Mouse (Mus musculus) right cerebral cortex, postnatal 14 days (tissue): ENCODE data around the gene Actg2.

Experiments used
- DNase-seq: peaks from one replicate; pipeline ENCODE4 v3.0.0; 2022

The Actg2 gene

GRCm38 (mm10) chr6:83510210-83510609, 25.9 kb downstream of the Actg2 start:
- no peak for DNase-seq

DNA sequence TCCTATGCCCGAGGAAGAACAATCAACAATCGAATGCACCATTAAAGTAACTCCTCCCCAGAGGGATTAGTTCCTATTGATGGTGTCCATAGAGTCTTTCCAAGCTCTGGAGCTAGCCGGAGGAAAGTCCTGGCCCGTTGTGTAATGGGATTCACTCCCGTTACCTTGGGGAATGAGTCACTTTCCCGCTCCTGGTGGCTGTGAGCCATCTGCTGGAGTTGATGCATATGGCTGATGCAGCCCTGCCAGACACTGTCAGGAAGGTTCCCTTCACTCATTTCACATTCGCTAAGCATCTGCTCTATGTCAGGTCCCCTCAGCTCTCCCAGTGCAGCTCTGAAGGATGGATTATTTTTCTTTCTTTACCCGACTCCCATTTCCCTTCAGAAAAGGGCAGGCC, 26.6 kb downstream of the Actg2 start:
- peak; percentile 59 for DNase-seq

DNA sequence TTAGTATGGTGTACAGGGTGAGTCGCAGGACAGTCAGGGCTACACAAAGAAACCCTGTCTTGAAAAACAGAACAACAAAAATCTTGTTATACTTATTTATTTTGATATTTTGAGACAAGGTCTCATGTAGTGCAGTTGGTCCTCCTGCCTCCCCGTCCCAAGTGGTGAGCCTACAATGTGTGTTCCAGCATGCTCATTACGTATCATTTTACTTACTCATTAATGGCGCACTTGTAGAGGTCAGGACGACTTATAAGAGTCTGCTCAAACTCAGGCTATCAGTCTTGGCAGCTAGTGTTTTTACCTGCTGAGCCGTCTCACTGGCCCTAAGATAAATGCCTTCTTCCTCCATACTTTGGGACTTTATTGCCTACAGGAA, 28.9 kb downstream of the Actg2 start:
- DNase-seq = no peak

- DNase-seq = peak; percentile 98
These were observed 29.6 kb downstream of the Actg2 start, which contains the start of gene Dguok for GRCm38 (mm10) chr6:83506258-83507167. Gene Dguok (minus strand): TSS chr6:83506969.

- no peak for DNase-seq
These were observed 30.5 kb downstream of the Actg2 start for GRCm38 (mm10) chr6:83505554-83505953.

DNA sequence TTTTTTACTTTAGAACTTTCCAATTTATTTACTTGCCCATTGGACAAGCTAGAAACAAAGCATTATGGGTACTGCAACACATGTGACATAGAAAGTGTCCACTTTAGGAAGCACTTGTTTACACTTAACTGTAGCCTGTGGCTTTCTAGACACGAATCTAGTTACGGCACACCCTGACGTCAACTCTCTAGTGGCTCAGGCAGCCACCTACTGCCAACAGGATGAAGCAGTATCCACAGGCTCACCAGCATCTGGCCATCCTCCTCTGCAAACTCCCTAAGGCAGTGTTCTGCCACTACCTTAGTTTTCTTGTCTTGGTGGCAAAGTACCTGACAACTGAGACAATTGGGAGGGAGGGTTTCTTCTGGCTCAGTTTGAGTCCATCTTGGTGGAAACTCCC, 32.7 kb downstream of the Actg2 start:
- no peak for DNase-seq

DNA sequence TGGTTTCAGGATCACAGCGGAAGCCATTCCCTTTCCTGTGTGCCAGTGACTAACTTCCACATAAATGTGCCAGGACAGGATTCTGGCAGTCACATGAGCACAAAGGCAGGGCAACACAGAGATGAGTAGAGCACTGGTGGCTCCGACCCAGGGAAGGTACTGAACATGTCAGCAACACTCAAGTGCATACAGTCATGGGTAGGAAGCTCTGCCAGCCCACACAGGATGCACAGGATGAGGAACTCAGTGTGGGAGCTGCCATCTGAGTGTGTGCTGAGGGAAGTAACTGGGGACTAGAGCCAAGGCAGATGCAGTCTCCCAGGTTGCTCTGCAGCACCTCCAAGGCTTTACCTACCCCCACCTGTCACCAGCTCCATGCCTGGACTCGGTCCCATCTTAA, 33.4 kb downstream of the Actg2 start:
- DNase-seq = no peak

GRCm38 (mm10) chr6:83501524-83502310, 34.3 kb downstream of the Actg2 start:
- no peak for DNase-seq

DNA sequence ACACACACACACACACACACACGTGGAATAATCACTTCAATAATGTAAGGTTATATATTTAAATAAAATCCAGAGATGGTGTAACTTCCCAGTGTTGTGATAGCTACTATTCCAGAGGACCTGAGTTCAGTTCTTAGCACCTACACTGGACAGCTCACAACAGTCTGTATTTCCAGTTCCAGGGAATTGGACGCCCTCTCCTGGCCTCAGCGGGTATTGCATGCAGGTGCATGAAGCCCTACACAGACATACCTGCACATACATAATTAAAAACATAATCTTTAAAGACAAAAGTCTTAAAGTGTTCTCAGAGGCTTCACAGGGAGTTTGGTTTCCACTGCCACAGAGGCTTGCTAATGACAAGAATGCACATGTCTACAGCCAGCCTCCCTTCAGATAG, 35.6 kb downstream of the Actg2 start:
- no peak for DNase-seq

GRCm38 (mm10) chr6:83499078-83499477, 37.0 kb downstream of the Actg2 start:
- no peak for DNase-seq

DNA sequence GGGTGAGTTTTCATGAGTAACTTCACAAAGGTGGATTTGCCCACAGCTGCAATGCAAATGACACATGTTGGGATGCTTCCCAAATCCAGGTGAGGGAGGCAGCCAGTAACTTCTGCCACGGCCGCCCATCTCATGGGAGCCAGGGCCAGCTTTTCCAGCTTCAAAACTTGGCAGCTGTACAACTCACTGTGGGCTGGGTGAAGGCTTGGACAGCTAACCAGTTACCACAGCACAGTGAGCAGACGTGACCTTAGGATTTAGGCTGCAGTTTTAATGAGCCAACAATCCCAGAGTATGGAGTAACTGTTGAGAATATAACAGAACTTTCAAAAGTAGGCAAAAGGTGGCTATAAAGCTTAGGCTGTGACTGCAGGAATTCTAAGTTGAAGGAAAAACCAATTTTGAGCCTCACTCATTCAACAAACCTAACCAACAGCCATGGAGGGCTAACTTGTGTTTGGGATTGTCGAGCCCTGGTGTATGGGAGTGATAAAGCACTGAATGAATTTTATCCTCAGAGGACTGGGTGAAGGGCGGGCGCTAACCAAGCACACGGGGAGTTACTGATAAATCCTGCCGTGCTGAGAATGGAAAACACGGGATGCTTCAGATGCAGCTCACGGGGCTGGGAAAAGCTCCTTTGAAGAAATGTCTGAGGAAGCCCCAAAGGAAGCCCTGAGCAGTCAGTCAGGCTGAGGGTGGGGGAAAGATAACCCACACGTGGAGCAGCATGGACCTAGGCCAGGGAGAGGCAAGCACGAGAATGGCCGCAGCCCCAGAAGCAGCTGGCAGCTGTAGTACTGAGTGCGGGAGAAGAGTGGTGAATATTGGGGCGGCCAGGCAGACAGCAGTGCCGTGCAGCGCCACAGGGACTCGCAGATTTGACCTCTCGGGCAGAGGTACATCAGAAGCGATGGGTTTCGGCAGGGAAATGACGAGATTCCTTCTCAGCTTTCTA, 39.0 kb downstream of the Actg2 start:
- no peak for DNase-seq

DNA sequence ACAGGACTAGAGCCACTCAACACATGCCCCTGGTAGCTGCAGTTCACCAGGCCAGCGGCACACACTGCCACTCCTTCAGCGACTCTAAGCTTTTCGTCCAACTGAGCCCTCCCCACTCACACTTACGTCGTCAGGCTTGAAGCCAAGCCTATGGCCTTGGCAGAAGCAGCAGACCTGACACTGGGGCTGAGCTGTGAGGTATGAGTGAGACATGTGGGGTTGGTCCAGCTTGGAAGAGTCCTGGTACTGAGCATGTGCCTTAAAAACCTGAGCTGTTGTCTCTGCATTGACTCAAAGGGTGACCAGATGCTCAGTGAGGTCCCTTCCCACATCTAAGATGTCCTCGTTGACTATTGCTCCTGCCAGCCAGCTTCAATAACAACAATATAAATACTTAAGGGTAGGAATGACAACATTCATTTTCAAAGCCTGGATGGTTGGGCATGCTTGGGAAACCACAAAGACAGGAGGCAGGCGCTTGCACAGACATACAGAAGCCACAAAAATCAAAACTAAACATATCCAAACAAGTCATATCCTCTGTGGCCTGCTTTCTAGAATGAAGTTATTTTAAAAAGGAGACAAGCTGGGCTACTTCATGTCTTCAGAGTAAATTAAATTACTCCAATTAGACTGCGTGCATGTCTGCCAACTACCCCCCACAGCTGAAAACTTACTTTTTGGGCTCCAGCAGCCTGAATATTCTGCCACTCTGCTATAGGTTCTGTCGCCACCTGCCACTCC, 39.9 kb downstream of the Actg2 start:
- DNase-seq = no peak

GRCm38 (mm10) chr6:83490622-83491021, 45.4 kb downstream of the Actg2 start:
- no peak for DNase-seq

DNA sequence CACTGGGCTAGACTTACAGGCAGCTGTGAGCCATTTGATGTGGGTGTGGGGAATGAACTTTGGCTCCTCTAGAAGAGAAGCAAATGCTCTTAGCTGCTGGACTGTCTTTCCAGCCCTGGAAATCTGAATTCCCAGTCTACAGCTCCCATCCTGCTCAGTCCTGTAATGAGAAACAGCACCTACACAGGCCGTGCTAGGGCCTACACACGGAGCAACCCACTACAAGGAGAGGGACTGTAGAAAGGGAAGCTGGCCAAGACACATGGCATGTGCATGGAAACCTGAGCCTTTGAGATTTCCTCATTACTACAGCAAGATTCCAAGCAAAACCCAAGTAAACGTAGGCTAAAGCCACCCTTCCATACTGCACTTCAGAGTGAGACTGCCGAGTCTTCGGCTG, 47.9 kb downstream of the Actg2 start:
- no peak for DNase-seq

DNA sequence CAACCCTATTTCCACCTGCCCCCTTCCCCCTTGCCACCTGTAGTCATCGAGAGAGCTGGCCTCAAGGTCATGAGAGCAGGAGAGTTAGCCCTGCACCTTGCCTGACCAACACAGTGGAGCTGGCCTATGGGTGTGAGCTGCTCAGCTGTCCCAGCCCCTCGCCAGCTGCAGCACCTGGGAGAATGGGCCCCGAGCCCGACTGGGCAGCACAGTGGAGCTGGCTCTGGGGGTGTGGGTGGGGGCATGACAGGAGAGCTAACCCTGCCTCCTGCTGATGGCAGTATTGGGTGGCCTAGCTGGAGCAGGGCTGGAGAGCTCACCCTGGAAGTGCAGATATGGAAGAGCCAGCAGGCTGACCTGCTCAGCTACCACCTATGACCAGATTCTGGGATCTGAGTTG, 48.8 kb downstream of the Actg2 start:
- DNase-seq = no peak

DNA sequence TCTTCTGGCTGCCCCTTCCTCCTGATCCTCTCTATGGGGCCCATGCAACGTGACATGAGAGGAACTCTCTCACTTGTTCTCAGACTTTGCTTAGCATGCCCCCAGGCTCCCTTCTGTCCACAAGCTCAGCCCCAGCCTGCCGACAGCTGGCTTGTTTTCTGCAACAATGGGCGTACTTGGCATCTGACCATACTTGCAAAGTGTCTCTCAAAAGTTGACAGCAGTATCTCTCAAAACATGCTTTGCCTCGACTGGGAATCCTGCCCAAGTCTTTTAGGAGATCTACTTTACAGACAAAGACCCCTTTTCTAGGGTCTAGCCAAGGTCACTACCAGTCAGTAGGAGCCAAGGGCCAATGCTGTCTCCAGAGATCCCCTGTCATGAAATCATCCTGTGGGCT, 50.2 kb downstream of the Actg2 start:
- DNase-seq = no peak

GRCm38 (mm10) chr6:83483776-83484175, 52.3 kb downstream of the Actg2 start:
- DNase-seq = no peak

DNA sequence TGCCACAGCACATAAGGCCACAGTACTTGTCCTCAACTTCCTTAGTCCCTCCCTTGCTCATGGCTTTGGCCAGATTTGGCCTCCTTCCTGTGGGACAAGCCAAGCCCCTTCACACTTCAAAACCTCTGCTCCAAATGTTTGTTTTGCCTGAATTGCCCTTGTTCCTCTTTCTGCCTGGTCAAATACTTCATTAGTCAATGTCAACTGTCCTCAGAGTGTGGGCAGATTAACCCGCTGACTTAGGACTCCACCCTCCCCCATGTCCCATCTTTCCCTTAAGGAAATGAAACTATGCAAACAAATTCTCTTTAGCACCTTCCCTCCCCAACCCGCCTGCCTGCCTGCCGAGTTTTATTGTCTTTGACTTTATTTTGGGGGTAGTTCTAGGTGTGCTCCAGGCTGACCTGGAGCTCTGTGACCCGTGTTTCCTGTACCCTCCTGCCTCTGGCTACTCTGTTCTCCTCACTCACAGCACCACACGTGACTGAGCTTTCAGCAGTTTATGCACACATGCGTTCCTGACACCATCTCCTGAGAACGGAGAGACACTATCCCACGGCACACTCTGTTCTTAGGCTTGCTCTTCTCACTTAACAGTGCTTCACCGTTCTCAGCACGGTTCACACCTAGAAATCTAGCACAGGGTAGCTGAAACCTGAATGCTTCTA, 53.5 kb downstream of the Actg2 start:
- DNase-seq = no peak

DNA sequence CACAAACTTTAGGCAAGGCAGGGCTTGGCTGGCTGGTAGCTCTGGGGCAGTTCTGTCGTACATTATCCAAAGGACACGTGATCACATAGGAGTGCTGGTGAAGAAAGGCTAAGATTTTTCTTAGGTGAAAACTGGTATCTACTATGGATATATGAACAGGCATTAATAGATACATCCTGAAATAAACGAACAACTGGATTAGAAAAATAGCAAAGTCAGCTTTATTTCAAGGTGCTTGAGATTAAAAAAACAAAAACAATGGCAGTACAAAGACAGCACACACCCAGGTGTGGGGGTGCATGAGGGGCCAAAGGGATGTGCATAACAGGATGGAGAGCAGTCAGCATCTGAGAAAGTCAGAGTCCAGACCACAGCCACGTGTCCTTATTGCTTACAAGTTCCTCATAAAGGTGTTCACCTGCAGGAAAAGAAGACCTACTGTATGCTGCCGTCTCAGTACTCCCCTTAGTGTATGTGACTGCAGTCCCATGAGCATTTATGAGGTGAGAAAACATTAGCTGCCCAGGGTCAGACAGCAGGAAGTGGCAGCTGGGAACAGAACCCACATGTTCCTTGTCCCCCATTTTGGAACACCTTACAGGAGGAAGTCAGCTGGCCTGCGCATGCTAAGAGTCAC, 55.9 kb downstream of the Actg2 start:
- DNase-seq = no peak

GRCm38 (mm10) chr6:83479193-83479592, 56.9 kb downstream of the Actg2 start:
- no peak for DNase-seq

- DNase-seq = no peak
These were observed 57.4 kb downstream of the Actg2 start for GRCm38 (mm10) chr6:83478628-83479027.
